Mouse (Mus musculus): ENCODE data around the gene Dgcr2.

The Dgcr2 gene

DNA sequence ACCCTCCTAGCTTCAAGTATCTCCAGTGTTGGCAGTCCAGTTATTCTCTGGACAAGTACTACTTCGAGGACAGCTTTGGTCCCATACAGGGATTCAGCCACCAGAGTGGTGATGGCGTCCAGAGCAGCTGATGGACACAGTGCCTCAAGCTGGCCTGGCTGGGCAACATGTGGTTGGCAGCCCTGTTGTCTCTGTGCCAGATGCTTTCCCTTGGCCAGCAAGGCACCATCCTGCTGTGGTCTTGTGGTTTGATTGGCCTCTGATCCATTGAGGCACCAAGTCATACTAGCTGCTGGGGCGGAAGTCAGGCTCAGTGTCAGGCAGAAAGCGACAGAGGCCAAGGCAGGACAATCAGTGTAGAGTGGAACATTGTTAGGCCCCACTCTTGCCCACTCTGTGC lies 89.2 kb downstream of the Dgcr2 start:
- no peak for DNase-seq (ENCODE audit: low read depth, low spot score)

DNA sequence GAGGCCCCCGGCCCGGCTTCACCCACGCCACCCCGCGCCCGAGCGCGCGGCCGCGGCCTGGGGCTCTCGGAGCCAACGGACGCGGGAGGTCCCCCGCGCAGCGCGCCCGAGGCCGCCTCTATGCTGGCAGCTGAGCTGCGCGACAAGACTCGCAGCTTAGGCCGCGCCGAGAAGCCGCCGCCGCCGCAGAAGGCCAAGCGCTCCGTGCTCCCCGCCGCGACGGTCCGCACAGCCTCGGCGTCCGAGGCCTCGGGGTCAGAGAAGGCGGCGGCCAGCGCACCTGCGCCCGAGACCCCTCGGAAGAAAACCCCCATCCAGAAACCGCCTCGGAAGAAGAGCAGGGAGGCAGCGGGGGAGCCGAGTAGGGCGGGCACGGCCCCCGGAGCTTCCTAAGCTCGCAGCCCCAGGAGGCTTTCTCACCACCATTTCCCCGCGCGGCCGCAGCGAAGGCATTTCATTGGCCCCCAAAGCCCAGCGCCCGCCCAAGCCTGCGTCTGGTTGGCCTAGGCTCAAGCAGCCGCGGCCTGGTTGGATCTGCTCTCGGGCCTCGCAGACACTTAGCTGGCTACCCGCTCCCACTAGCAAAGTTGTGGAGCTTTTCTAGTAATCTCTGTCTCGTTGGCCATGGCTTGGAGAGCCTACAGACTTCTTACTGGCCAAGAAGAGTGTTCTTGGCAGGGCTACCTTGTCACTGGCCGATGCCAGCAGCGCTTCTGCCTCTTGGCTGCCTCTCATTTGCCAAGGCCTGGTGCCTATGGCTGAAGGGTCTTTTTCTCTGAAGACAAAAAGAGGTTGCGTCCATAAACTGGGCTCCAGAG lies 91.0 kb downstream of the Dgcr2 start:
- DNase-seq (ENCODE audit: low read depth, low spot score) = peak; percentile 68

DNA sequence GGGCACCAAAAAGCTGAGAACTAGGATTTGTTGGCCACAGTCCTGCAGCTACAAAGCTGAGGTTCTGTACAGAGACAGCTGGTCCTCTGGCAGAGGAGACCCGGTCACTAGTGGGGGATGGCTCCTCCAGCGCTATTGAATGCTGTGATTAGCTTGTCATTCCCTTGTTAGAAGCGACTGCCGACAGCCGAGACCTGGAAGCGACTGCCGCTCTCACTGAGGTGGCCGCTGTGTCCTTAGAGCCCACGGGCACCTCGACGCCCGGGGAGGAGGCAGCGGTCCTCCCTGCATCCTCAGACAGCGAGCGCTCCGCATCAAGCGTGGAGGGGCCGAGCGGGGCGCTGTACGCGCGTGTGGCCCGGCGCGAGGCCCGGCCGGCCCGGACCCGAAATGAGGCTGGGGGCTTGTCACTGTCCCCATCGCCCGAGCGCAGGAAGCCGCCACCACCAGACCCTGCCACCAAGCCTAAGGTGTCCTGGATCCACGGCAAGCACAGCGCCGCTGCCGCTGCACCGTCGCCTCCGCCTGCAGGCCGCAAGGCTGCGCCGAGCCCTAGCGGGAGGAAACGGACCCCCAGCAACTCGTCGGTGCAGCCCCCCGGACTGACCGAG lies 91.7 kb downstream of the Dgcr2 start:
- no peak for DNase-seq (ENCODE audit: low read depth, low spot score)

DNA sequence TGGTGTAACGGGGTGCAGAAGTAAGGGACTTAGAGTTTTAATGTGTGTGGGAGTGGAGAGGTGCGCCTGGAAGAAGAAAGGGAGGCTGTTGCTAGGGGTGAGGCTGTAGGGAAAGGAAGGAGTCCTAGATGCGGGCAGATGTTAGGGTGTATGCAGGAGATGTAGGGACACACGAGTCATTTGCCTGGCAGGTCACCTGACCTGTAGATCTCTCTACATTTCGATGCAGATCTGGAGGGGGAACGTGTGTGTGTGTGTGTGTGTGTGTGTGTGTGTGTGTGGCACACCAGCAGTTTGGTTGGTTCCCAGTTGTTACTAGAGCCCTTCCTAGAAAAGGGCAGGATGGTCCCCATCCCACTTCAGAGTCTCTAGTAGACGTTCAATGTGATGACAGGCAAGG lies 93.4 kb downstream of the Dgcr2 start:
- no peak for DNase-seq (ENCODE audit: low read depth, low spot score)

DNA sequence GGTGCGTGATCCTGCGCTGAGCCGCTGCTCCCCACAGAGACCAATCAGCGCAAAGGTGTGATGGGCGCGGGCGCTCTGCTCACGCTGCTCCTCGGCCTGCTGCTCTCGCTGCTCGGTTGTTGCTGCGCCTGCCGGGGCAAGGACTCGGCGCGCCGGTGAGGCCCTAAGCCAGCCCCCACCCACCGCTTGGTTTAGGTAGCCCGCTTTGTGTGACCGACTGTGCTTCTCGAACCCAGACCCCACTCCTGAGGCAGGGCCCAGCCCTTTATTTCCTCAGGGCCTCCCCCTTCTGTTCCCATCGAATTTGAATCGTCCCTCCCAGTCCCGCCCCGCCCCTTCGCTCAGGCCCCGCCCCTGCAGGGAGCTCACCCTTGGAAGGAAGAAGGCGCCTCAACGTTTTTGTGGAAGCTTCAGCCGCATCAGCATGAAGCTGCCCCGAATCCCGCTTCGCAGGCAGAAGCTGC lies 93.9 kb downstream of the Dgcr2 start:
- DNase-seq (ENCODE audit: low read depth, low spot score) = no peak

DNA sequence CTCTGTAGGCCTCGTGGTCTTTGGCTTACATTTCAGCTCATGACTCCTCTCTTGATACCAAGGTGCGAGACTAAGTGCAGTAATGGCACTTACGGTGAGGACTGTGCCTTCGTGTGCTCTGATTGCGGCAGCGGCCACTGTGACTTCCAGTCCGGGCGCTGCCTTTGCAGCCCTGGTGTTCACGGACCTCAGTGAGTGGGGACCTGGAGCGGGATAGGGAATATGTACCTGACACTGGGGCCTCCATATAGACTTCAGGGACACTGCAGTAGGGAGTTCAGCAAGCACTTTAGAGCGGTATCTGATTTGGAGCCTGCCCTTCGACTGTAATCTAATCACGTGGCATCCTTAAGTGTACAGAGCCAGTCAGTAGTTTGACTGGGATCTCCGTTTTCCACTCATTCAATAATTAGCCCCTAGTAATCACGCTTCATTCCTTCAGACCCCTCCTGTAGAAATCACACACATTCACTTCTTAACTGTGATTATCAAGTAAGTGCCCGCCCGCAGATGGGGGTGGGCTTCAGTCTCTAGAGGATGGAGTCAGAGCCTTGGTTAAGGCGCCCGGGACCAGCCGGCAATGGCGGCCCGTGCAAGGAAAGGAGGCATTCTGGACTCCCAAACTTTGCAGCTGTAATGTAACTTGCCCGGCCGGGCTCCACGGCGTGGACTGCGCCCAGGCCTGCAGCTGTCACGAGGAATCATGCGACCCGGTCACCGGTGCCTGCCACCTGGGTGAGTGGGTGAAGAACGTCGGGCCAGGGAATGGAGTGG lies 94.5 kb downstream of the Dgcr2 start:
- no peak for DNase-seq (ENCODE audit: low read depth, low spot score)

DNA sequence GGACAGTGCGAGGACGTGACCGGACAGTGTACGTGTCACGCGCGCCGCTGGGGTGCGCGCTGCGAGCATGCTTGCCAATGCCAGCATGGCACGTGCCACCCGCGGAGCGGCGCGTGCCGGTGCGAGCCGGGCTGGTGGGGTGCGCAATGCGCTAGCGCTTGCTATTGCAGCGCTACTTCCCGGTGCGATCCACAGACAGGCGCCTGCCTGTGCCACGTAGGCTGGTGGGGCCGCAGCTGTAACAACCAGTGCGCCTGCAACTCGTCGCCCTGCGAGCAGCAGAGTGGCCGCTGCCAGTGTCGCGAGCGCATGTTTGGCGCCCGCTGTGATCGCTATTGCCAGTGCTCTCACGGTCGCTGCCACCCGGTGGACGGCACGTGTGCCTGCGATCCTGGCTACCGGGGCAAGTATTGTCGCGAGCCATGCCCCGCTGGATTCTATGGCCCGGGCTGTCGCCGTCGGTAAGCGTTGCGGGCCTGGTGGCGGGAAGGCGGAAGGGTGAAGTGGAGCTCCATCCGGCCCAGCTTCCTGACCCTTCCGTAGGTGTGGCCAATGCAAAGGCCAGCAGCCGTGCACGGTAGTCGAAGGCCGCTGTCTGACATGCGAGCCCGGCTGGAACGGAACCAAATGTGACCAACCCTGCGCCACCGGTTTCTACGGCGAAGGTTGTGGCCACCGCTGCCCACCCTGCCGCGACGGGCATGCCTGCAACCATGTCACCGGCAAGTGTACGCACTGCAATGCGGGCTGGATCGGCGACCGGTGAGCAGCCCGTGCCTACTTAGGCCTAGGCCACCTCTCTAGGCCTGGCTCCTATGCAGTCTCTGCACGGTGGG lies 95.3 kb downstream of the Dgcr2 start:
- no peak for DNase-seq (ENCODE audit: low read depth, low spot score)

DNA sequence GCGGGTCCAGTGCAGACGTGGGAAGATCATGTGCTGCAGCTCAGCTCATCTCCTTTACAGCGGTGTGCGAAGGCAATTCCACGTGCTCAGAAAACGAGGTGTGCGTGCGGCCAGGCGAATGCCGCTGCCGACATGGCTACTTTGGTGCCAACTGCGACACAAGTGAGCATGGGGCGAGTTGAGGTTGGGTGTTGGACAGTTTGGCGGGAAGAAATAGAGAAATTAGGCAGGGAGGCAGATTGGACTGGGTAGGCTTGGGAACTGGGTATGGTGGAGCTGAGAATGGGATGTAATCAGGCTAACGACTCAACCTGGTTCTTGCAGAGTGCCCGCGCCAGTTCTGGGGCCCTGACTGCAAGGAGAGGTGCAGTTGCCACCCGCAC lies 95.9 kb downstream of the Dgcr2 start:
- DNase-seq (ENCODE audit: low read depth, low spot score) = no peak

DNA sequence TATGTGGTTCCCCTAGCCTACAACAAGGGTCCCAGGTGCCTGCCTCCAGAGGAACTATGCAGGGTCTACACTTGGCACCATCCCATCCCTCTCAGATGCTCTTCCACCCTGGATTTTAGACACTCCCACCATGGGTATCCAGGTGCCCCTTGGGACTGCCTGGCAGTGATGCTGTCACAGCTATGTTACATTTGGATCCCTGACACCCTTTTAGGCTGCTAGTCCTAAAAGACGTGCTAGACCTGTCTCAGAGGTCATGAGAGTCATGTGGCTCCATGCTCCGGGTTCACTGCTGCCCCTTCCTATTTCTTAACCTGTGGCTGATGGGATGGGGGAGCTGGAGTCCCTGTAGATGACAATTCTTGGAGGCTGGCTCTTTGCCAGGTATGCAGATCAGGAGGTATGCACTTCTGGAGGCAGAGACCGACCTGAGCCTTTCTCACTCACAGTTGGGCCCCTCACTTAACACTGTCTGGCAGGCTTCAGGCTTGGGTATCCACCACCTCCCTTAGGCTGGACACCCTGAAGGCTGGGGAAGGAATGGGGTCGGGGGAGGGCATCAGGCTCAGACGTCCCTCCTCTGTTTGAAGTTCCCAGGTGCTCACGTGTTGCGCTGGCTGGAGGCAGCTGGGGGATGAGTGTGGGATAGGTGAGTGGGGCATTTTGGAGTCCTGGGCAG lies 96.4 kb downstream of the Dgcr2 start:
- no peak for DNase-seq (ENCODE audit: low read depth, low spot score)

DNA sequence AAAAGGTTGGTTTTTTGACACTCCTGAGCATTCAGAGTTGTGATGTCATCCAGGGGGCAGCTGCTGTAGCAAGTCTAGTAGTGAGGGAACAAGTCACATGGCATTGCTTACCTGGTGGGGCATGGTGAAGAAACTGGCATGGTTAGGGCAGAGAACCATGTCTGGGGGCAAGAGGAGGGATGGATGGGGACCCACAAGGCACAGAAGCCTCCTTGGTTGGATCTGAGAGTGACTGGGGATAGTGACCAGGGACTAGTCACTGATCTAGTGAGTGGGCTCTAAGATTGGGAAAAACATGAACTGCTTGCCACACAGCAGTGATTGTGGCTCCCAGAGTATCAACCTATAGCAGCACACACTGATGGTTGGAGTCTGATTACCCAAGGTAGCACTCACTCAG lies 98.8 kb downstream of the Dgcr2 start:
- DNase-seq (ENCODE audit: low read depth, low spot score) = no peak

DNA sequence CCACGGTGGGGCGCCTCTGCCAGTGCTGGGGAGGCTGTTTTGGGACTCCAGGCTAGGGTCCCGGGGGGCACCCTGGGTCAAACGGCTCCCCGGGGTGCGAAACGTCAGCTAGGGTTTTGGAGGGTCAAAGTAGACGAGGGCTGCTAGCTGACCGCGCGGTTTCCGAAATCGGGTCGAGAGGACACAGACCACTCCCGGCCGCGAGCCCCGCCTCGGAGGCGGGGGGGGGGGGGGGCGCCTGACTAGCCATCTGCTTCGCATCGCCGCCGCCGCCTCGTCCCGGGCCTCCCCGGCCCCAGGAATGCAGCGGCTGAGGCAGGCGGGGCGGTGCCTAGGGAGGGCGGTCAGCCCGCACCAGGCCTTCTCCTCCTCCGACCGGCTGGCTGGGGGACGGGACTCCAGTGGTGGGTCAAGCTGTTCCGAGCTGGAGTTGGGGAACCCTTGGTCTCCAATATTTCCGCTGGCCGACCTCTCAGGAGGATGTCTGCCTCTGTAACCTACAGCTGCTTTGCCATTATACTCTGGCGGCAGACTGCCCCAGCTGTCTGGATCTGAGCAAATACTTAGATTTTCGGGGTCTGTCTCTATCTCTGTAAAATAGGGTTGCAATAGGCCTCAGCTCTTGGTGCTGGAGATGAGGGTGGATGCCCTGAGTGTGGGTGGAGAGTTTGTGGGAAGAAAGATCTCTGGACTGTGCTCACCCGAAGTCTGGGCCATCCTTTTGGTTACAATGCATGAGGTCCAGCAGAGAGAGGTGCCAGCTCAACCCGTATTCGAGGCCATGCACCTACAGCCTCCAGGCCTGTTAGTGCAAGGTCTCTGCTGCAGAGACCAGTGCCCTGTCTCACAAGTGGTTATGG lies 99.8 kb downstream of the Dgcr2 start:
- DNase-seq (ENCODE audit: low read depth, low spot score) = no peak

DNA sequence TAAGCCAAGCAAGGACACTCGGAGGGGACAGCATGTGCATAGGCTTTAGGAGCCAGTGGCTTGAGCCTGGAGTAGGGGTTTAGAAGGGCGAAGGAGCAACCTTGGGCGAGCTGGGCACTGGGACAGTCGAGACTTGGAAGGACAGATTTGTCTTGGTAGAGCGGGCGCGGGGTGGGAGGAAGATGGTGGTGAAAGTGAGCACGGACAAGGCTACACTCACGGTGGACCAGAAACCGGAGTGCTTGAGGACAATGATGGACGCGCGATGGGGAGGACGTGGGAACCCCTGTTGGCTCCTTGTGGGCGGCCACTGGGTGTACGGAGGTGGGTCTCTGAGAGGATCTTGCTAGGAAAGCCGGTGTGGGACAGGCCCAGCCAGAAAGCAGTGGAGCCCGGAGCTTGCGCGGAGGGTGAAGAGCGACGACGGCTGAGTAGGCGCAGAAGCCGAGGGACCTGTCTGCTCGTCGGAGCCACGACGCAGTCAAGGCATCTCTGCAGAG lies 100.5 kb downstream of the Dgcr2 start:
- DNase-seq (ENCODE audit: low read depth, low spot score) = no peak

DNA sequence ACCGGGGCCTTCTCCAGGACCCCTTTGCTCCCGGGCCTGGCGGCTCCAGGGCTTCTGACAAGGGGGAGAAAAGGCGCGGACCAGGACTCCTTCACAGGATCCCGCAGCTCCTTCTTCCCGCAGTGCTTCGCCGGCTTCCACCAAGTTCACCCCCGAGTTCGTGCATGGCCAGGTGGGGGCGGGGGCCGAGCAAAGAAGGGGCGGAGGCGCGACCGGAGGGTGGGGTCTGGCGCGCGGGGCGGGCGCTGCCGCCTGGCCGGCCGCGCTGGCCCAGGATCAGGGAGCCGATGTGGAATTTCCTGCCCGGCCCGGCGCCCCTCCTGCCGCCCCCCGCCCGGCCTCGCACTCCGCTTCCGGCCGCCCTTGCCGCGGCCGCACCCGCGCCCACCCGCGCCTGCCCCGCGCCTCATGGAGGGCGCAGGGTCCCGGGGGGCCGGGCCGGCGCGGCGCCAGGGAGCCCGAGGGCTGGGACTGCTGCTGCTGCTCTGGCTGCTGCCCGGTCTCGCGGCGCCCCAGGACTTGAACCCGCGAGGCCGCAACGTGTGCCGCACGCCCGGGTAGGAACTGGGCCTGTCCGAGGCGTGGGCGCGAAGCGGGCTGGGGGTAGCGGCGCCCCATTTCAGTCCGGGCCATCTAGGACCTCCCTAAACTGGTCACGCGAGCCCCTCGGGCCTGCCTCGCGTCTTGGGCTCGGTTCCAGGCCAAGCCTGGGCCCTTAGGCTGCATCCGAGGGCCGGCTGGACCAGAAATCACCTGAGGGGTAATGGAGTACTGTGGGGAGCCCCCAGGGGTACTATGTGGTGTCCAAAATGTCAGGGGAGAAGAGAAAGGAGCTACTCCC lies 101.2 kb downstream of the Dgcr2 start, which contains the start of gene Scarf2:
TSS of gene Scarf2 (plus strand) at position 312 of the 841 bp plus-strand sequence.
- DNase-seq (ENCODE audit: low read depth, low spot score) = no peak

DNA sequence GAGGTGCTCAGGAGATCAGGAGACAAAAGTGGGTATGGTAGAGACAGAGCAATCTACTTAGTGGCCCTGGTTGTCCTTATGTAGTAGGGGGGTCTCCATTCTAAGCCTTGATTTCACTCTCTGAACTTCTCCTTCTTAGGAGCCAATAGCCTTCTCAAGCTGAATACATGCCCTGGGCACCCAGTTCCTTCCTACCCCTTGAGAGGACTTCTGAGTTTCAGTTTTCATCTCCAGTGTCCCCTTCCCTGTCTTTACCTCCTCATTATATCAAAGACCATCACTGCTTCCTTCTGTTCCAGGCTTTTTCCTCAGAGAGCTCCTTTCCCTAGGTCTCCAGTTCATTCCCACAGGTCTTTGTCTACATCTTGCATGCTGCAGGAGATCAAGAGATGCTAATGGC lies 101.8 kb downstream of the Dgcr2 start:
- DNase-seq (ENCODE audit: low read depth, low spot score) = no peak

DNA sequence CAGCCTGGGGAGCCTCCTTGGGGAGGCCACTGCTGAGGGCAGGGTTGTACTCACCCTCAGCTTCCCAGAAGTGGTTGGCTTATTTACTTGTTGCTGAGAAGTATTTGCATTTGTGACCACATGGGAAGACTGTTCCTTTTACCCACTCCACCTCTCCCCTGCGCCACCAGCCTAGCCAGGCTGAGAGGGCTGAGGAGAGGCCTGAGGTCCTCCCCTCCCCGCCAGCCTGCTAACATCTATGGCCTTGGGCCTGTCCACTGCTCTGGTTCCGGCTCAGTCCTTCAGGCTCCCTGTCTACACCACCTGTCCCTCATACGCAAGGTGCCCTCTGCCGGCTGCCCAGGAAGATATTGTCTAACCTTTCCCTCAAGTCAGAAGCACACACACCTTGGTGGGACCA lies 102.7 kb downstream of the Dgcr2 start:
- DNase-seq (ENCODE audit: low read depth, low spot score) = no peak

DNA sequence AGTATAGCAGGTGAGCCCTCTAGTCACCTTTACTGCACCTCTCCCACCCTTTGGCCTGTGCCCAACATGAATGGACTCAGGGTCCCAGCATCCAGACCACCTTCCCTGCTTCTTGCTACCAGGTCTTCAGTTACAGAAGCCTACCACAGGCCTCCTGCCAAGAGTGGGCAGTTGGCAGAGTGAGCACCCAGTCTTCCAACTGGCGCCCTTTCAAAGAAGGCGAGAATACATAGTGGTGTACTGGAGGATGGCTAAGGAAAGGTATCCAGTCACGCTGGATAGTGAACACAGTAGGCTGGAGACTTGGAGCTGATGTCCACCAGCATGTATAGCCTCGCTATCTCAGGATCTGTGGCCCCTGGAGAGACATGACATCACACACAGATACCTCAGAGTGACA lies 104.3 kb downstream of the Dgcr2 start:
- no peak for DNase-seq (ENCODE audit: low read depth, low spot score)

DNA sequence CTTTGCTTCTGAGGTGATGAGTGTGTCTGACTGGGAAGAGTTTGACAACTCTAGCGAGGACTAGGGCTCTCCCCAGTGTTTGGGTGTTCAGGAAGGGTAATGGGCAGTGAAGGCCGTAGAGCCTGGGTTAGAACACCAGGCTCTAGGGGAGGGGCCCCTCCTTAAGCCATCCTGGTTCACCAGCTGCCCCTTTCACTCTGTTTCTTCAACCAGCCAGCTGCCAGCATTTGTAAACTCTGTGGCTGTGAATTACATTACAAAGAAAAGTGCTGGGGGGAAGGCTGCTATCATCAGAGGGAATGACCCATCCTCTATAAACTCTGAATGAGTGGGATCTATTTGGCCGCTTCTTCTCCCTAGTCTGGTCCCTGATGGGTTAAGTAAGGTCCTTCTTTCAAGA lies 105.6 kb downstream of the Dgcr2 start:
- DNase-seq (ENCODE audit: low read depth, low spot score) = no peak
